Mouse (Mus musculus) embryonic facial prominence, embryonic 13.5 days (tissue): Measurements from ENCODE around the gene Sox21. TPM values are rescaled to one million over a fixed set of nuclear protein-coding genes. Genes with fewer than 3 reads are reported as not detected.

Source experiments
- ATAC-seq: fragments of 200-750 bp; cut with Nextera tagmentation; 2 replicates; pipeline ENCODE4 v1.8.0; 2017; ENCODE audit warnings: low read depth; ENCODE audit not compliant: insufficient number of reproducible peaks, insufficient read depth, low FRiP score, low TSS enrichment
- H3K27ac ChIP-seq: fragments of 300-500 bp; sonication (generic); 2 replicates; pipeline ENCODE4 v1.5.1; 2015; ENCODE audit warnings: moderate library complexity, mild to moderate bottlenecking, inconsistent platforms
- H3K27me3 ChIP-seq: fragments of 300-500 bp; sonication (generic); 2 replicates; pipeline ENCODE4 v1.6.1; 2015; ENCODE audit warnings: mild to moderate bottlenecking, inconsistent platforms
- H3K36me3 ChIP-seq: fragments of 300-500 bp; sonication (generic); 2 replicates; pipeline ENCODE4 v1.6.1; 2015; ENCODE audit warnings: mild to moderate bottlenecking, inconsistent platforms
- H3K4me1 ChIP-seq: fragments of 300-500 bp; sonication (generic); 2 replicates; pipeline ENCODE4 v1.6.1; 2015; ENCODE audit warnings: inconsistent platforms
- H3K4me2 ChIP-seq: fragments of 300-500 bp; sonication (generic); 2 replicates; pipeline ENCODE4 v1.6.1; 2015; ENCODE audit warnings: moderate library complexity, mild to moderate bottlenecking, inconsistent platforms
- H3K4me3 ChIP-seq: fragments of 300-500 bp; sonication (generic); 2 replicates; pipeline ENCODE4 v1.5.1; 2015; ENCODE audit warnings: mild to moderate bottlenecking, inconsistent platforms
- H3K9ac ChIP-seq: fragments of 300-500 bp; sonication (generic); 2 replicates; pipeline ENCODE4 v1.6.1; 2015; ENCODE audit warnings: mild to moderate bottlenecking, inconsistent platforms
- H3K9me3 ChIP-seq: fragments of 300-500 bp; sonication (generic); 2 replicates; pipeline ENCODE4 v1.6.1; 2016; ENCODE audit warnings: inconsistent platforms
- WGBS: fragments of 180-500 bp; shearing (Covaris S2); methylation state at CpG from one replicate; pipeline ENCODE4 v1.1.7; 2015; ENCODE audit warnings: mixed read lengths; 5-methylcytosine and 5-hydroxymethylcytosine counted together
- polyA plus RNA-seq: library from polyadenylated mRNA; unstranded; fragments of >200 nt; fragmentation: Nextera tagmentation; extraction: Ambion mirVana; gene quantifications from 2 replicates; pipeline ENCODE4 v1.2.1, GENCODE M21; 2015

The Sox21 gene
- polyA plus RNA-seq, 1 experiment from 2014 or later: 6.3 TPM

- H3K4me2 ChIP-seq: no peak overlapping the region
- ATAC-seq: no peak
- H3K4me3 ChIP-seq: no peak overlapping the region
- WGBS: 87% methylated on average over 8 of the region's 8 CpGs
- no peaks in the 10 kb centered on the region for H3K4me1 ChIP-seq
- H3K36me3 ChIP-seq: no peaks in the 10 kb centered on the region
- H3K9me3 ChIP-seq: 0 out of 2 replicates have a peak, but pooled peaks cover 3% of the 10 kb centered on the region
- no peak overlapping the region for H3K27ac ChIP-seq
- peaks cover 23% of the 10 kb centered on the region for H3K27me3 ChIP-seq
- H3K9ac ChIP-seq: no peak overlapping the region
These were observed 20.0 kb downstream of the Sox21 start for GRCm38 (mm10) chr14:118216826-118217225.

- ATAC-seq: no peak
- H3K27ac ChIP-seq: no peak overlapping the region
These were observed 24.5 kb downstream of the Sox21 start for GRCm38 (mm10) chr14:118212188-118212804.

GRCm38 (mm10) chr14:118209642-118210041, 27.2 kb downstream of the Sox21 start:
- Histone ChIP-seq H3K4me2 (no peak overlapping the region), H3K4me3 (no peak overlapping the region), H3K4me1 (no peaks in the 10 kb centered on the region), H3K9ac (no peak overlapping the region), H3K9me3 (0 out of 2 replicates have a peak, but pooled peaks cover 3% of the 10 kb centered on the region), H3K27ac (no peak overlapping the region), H3K36me3 (no peaks in the 10 kb centered on the region), H3K27me3 (peaks cover 11% of the 10 kb centered on the region; the same call in 1 of the 2 replicates)
- ATAC-seq: no peak
- 24% methylated on average over 5 of the region's 5 CpGs for WGBS

More at GRCm38 (mm10) chr14:118212188-118212804, 24.5 kb downstream of the Sox21 start:
- no peak overlapping the region for H3K4me2 ChIP-seq
- 80% methylated on average over 15 of the region's 15 CpGs for WGBS
- H3K9ac ChIP-seq: no peak overlapping the region
- peaks cover 11% of the 10 kb centered on the region; the same call in 1 of the 2 replicates for H3K27me3 ChIP-seq
- no peaks in the 10 kb centered on the region for H3K36me3 ChIP-seq
- H3K4me1 ChIP-seq: no peaks in the 10 kb centered on the region
- H3K4me3 ChIP-seq: no peak overlapping the region
- H3K9me3 ChIP-seq: 0 out of 2 replicates have a peak, but pooled peaks cover 2% of the 10 kb centered on the region

GRCm38 (mm10) chr14:118207347-118207746, 29.5 kb downstream of the Sox21 start:
- Histone ChIP-seq H3K9ac (no peak overlapping the region), H3K9me3 (0 out of 2 replicates have a peak, but pooled peaks cover 3% of the 10 kb centered on the region), H3K27ac (no peak overlapping the region), H3K27me3 (peaks cover 3% of the 10 kb centered on the region; the same call in 1 of the 2 replicates), H3K4me3 (no peak overlapping the region), H3K4me1 (no peaks in the 10 kb centered on the region), H3K4me2 (no peak overlapping the region), H3K36me3 (no peaks in the 10 kb centered on the region)
- WGBS: 83% methylated on average over 3 of the region's 3 CpGs
- ATAC-seq: no peak

GRCm38 (mm10) chr14:118203031-118203430, 33.8 kb downstream of the Sox21 start:
- Histone ChIP-seq H3K4me3 (no peak overlapping the region), H3K9me3 (0 out of 2 replicates have a peak, but pooled peaks cover 3% of the 10 kb centered on the region), H3K4me2 (no peak overlapping the region), H3K4me1 (no peaks in the 10 kb centered on the region), H3K27ac (no peak overlapping the region), H3K36me3 (no peaks in the 10 kb centered on the region), H3K27me3 (peaks cover under 1% of the 10 kb centered on the region; the same call in 1 of the 2 replicates), H3K9ac (no peak overlapping the region)
- 79% methylated on average over 7 of the region's 7 CpGs for WGBS
- no peak for ATAC-seq

GRCm38 (mm10) chr14:118202006-118202405, 34.8 kb downstream of the Sox21 start:
- Histone ChIP-seq H3K4me3 (no peak overlapping the region), H3K4me1 (no peaks in the 10 kb centered on the region), H3K4me2 (no peak overlapping the region), H3K9ac (no peak overlapping the region), H3K36me3 (no peaks in the 10 kb centered on the region), H3K27ac (no peak overlapping the region), H3K27me3 (peaks cover 11% of the 10 kb centered on the region), H3K9me3 (no peaks in the 10 kb centered on the region)
- 88% methylated on average over 5 of the region's 5 CpGs for WGBS
- ATAC-seq: no peak

GRCm38 (mm10) chr14:118200731-118201130, 36.1 kb downstream of the Sox21 start:
- Histone ChIP-seq H3K27me3 (peaks cover 15% of the 10 kb centered on the region), H3K4me3 (no peak overlapping the region), H3K9me3 (no peaks in the 10 kb centered on the region), H3K27ac (no peak overlapping the region), H3K4me1 (no peaks in the 10 kb centered on the region), H3K9ac (no peak overlapping the region), H3K4me2 (no peak overlapping the region), H3K36me3 (no peaks in the 10 kb centered on the region)
- no peak for ATAC-seq
- 89% methylated on average over 3 of the region's 3 CpGs for WGBS

GRCm38 (mm10) chr14:118197063-118197462, 39.8 kb downstream of the Sox21 start:
- no peak overlapping the region for H3K4me2 ChIP-seq
- 71% methylated on average over 12 of the region's 12 CpGs for WGBS
- H3K27me3 ChIP-seq: peaks cover 50% of the 10 kb centered on the region
- H3K36me3 ChIP-seq: no peaks in the 10 kb centered on the region
- no peak overlapping the region for H3K27ac ChIP-seq
- no peaks in the 10 kb centered on the region for H3K9me3 ChIP-seq
- 0 out of 2 replicates have a peak, but pooled peaks cover 2% of the 10 kb centered on the region for H3K4me1 ChIP-seq
- ATAC-seq: no peak
- H3K4me3 ChIP-seq: no peak overlapping the region
- H3K9ac ChIP-seq: no peak overlapping the region

GRCm38 (mm10) chr14:118194219-118194914, 42.5 kb downstream of the Sox21 start:
- H3K9me3 ChIP-seq: no peaks in the 10 kb centered on the region
- H3K27me3 ChIP-seq: peaks cover 57% of the 10 kb centered on the region
- no peak for ATAC-seq
- H3K9ac ChIP-seq: no peak overlapping the region
- WGBS: 63% methylated on average over 13 of the region's 13 CpGs
- H3K27ac ChIP-seq: no peak overlapping the region
- H3K4me3 ChIP-seq: no peak overlapping the region
- no peaks in the 10 kb centered on the region for H3K36me3 ChIP-seq
- H3K4me1 ChIP-seq: 0 out of 2 replicates have a peak, but pooled peaks cover 2% of the 10 kb centered on the region
- H3K4me2 ChIP-seq: no peak overlapping the region

- H3K27ac ChIP-seq: no peak overlapping the region
- H3K4me1 ChIP-seq: 0 out of 2 replicates have a peak, but pooled peaks cover 2% of the 10 kb centered on the region
- peaks cover 57% of the 10 kb centered on the region for H3K27me3 ChIP-seq
- no peaks in the 10 kb centered on the region for H3K36me3 ChIP-seq
- H3K9me3 ChIP-seq: no peaks in the 10 kb centered on the region
- H3K4me2 ChIP-seq: no peak overlapping the region
- H3K9ac ChIP-seq: no peak overlapping the region
- H3K4me3 ChIP-seq: no peak overlapping the region
- WGBS: 36% methylated on average over 10 of the region's 10 CpGs
- no peak for ATAC-seq
These were observed 43.2 kb downstream of the Sox21 start for GRCm38 (mm10) chr14:118193663-118194062.

- H3K36me3 ChIP-seq: no peaks in the 10 kb centered on the region
- 0 out of 2 replicates have a peak, but pooled peaks cover 2% of the 10 kb centered on the region for H3K4me1 ChIP-seq
- H3K4me2 ChIP-seq: no peak overlapping the region
- no peak overlapping the region for H3K27ac ChIP-seq
- 38% methylated on average over 10 of the region's 10 CpGs for WGBS
- no peak overlapping the region for H3K4me3 ChIP-seq
- ATAC-seq: no peak
- H3K9ac ChIP-seq: no peak overlapping the region
- no peaks in the 10 kb centered on the region for H3K9me3 ChIP-seq
- peaks cover 57% of the 10 kb centered on the region for H3K27me3 ChIP-seq
These were observed 43.7 kb downstream of the Sox21 start for GRCm38 (mm10) chr14:118193001-118193628.
